Mouse (Mus musculus): ENCODE measurements around the gene Atp6v0a2. TPM values are rescaled to one million over a fixed set of nuclear protein-coding genes. Genes with fewer than 3 reads are reported as not detected.
"Not testable (repeated sequence)": the region's sequence is repeated elsewhere in the genome, so short reads cannot be mapped to it uniquely, and the experiment has no call there.

The Atp6v0a2 gene
- total and polyA plus RNA-seq, 2 experiments from 2014 or later, result 25.9 to 28.3 TPM

- no peak overlapping the region for H3K9ac ChIP-seq (replicated peaks; ENCODE audit: low read length)
- no peak for ATAC-seq
- no peak overlapping the region for H3K4me3 ChIP-seq (ENCODE audit: low read length)
- WGBS, result 72% methylated on average over 15 of the region's 15 CpGs
- no peaks in the 10 kb centered on the region for H3K27me3 ChIP-seq (ENCODE audit: insufficient read depth, low read length)
- no peaks in the 10 kb centered on the region for H3K4me1 ChIP-seq (ENCODE audit: insufficient read depth, low read length)
- H3K36me3 ChIP-seq (ENCODE audit: insufficient read depth, low read length), result 0 out of 2 replicates have a peak, but pooled peaks cover 5% of the 10 kb centered on the region
- no peak overlapping the region for H3K27ac ChIP-seq
- DNase-seq (ENCODE audit: low spot score), result peak; percentile 10
- no peak overlapping the region for H3K4me2 ChIP-seq (ENCODE audit: low read depth, low read length)
- TF ChIP-seq CTCF (IDR thresholded peaks at IDR 0.05; ENCODE audit: low read depth), result no peak
- no peaks in the 10 kb centered on the region for H3K9me3 ChIP-seq (ENCODE audit: low read length)
Observed at GRCm38 (mm10) chr5:124622890-124623289, 5.5 kb upstream of the Atp6v0a2 start.

DNA sequence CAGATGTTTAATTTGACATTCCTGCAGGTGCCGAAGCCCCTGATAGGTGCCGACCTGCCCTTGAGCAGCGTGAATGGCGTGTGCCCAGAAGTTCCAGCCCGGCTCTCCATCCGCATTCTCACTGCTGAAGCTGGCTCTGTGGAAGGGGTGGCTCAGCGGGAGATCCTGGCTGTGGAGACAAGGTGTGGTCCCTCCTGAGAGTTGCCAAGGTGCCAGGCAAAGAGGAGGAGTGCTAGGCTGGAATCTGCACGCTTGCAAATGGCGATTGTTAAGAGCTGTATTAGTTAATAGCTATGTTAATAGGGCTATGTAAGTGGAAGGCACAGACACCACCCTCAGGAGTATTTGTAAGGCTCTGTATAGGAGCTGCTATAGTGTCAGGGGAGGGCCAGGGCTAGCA lies 4.1 kb upstream of the Atp6v0a2 start:
- H3K4me1 ChIP-seq (ENCODE audit: insufficient read depth, low read length), result 0 out of 2 replicates have a peak, but pooled peaks cover 3% of the 10 kb centered on the region
- no peaks in the 10 kb centered on the region for H3K36me3 ChIP-seq (ENCODE audit: insufficient read depth, low read length)
- DNase-seq (ENCODE audit: low spot score), result no peak
- no peak overlapping the region for H3K4me3 ChIP-seq (ENCODE audit: low read length)
- H3K9me3 ChIP-seq (ENCODE audit: low read length), result no peaks in the 10 kb centered on the region
- no peak overlapping the region for H3K27ac ChIP-seq
- WGBS, result 89% methylated on average over 9 of the region's 9 CpGs
- no peak for ATAC-seq
- no peak for TF ChIP-seq CTCF (IDR thresholded peaks at IDR 0.05; ENCODE audit: low read depth)
- no peak overlapping the region for H3K4me2 ChIP-seq (ENCODE audit: low read depth, low read length)
- no peak overlapping the region for H3K9ac ChIP-seq (replicated peaks; ENCODE audit: low read length)
- no peaks in the 10 kb centered on the region for H3K27me3 ChIP-seq (ENCODE audit: insufficient read depth, low read length)

- ATAC-seq, result no peak
- no peaks in the 10 kb centered on the region for H3K9me3 ChIP-seq (ENCODE audit: low read length)
- H3K36me3 ChIP-seq (ENCODE audit: insufficient read depth, low read length), result peaks cover 6% of the 10 kb centered on the region; the same call in 1 of the 2 replicates
- H3K4me2 ChIP-seq (ENCODE audit: low read depth, low read length), result peak overlapping the region; percentile 94
- no peak for TF ChIP-seq CTCF (IDR thresholded peaks at IDR 0.05; ENCODE audit: low read depth)
- peaks cover 11% of the 10 kb centered on the region for H3K4me1 ChIP-seq (ENCODE audit: insufficient read depth, low read length)
- peak overlapping the region; percentile 73; the same call in 1 of the 2 replicates for H3K27ac ChIP-seq
- no peak for DNase-seq (ENCODE audit: low spot score)
- H3K27me3 ChIP-seq (ENCODE audit: insufficient read depth, low read length), result no peaks in the 10 kb centered on the region
- peak overlapping the region; percentile 65 for H3K9ac ChIP-seq (replicated peaks; ENCODE audit: low read length)
- peak overlapping the region; percentile 63 for H3K4me3 ChIP-seq (ENCODE audit: low read length)
- WGBS, result 26% methylated on average over 11 of the region's 11 CpGs
Observed at GRCm38 (mm10) chr5:124629641-124630040, 1.3 kb downstream of the Atp6v0a2 start.

- H3K36me3 ChIP-seq (ENCODE audit: insufficient read depth, low read length), result peaks cover 18% of the 10 kb centered on the region
- no peaks in the 10 kb centered on the region for H3K9me3 ChIP-seq (ENCODE audit: low read length)
- no peak overlapping the region for H3K27ac ChIP-seq
- WGBS, result 85% methylated on average over 11 of the region's 11 CpGs
- DNase-seq (ENCODE audit: low spot score), result no peak
- H3K27me3 ChIP-seq (ENCODE audit: insufficient read depth, low read length), result no peaks in the 10 kb centered on the region
- H3K4me1 ChIP-seq (ENCODE audit: insufficient read depth, low read length), result peaks cover 11% of the 10 kb centered on the region
- ATAC-seq, result no peak
- H3K4me2 ChIP-seq (ENCODE audit: low read depth, low read length), result no peak overlapping the region
- no peak for TF ChIP-seq CTCF (IDR thresholded peaks at IDR 0.05; ENCODE audit: low read depth)
- H3K9ac ChIP-seq (replicated peaks; ENCODE audit: low read length), result no peak overlapping the region
- no peak overlapping the region for H3K4me3 ChIP-seq (ENCODE audit: low read length)
Observed at GRCm38 (mm10) chr5:124631685-124632084, 3.3 kb downstream of the Atp6v0a2 start.

GRCm38 (mm10) chr5:124632461-124632860 lies 4.1 kb downstream of the Atp6v0a2 start:
- TF ChIP-seq CTCF (IDR thresholded peaks at IDR 0.05; ENCODE audit: low read depth), result no peak
- no peak overlapping the region for H3K4me3 ChIP-seq (ENCODE audit: low read length)
- peaks cover 26% of the 10 kb centered on the region for H3K36me3 ChIP-seq (ENCODE audit: insufficient read depth, low read length)
- 70% methylated on average over 5 of the region's 5 CpGs for WGBS
- peaks cover 11% of the 10 kb centered on the region for H3K4me1 ChIP-seq (ENCODE audit: insufficient read depth, low read length)
- no peak for DNase-seq (ENCODE audit: low spot score)
- ATAC-seq, result no peak
- H3K27ac ChIP-seq, result no peak overlapping the region
- H3K4me2 ChIP-seq (ENCODE audit: low read depth, low read length), result no peak overlapping the region
- H3K9me3 ChIP-seq (ENCODE audit: low read length), result no peaks in the 10 kb centered on the region
- no peak overlapping the region for H3K9ac ChIP-seq (replicated peaks; ENCODE audit: low read length)
- no peaks in the 10 kb centered on the region for H3K27me3 ChIP-seq (ENCODE audit: insufficient read depth, low read length)

- Histone ChIP-seq H3K4me1 (ENCODE audit: insufficient read depth, low read length) (peaks cover 9% of the 10 kb centered on the region), H3K36me3 (ENCODE audit: insufficient read depth, low read length) (peaks cover 35% of the 10 kb centered on the region), H3K27ac (no peak overlapping the region), H3K9me3 (ENCODE audit: low read length) (no peaks in the 10 kb centered on the region), H3K27me3 (ENCODE audit: insufficient read depth, low read length) (no peaks in the 10 kb centered on the region), H3K4me3 (ENCODE audit: low read length) (no peak overlapping the region), H3K4me2 (ENCODE audit: low read depth, low read length) (no peak overlapping the region), H3K9ac (replicated peaks; ENCODE audit: low read length) (no peak overlapping the region)
- 92% methylated on average over 2 of the region's 2 CpGs for WGBS
- DNase-seq (ENCODE audit: low spot score), result no peak
- no peak for TF ChIP-seq CTCF (IDR thresholded peaks at IDR 0.05; ENCODE audit: low read depth)
- no peak for ATAC-seq
Observed at GRCm38 (mm10) chr5:124633425-124633824, 5.0 kb downstream of the Atp6v0a2 start.

- ATAC-seq (0 out of 2 replicates have a peak, but pooled peaks have one; percentile 38), DNase-seq (ENCODE audit: low spot score) (peak; percentile 60)
- H3K9ac ChIP-seq (replicated peaks; ENCODE audit: low read length); H3K4me3 ChIP-seq (ENCODE audit: low read length); H3K4me1 ChIP-seq (ENCODE audit: insufficient read depth, low read length); H3K9me3 ChIP-seq (ENCODE audit: low read length); H3K27me3 ChIP-seq (ENCODE audit: insufficient read depth, low read length); H3K4me2 ChIP-seq (ENCODE audit: low read depth, low read length); H3K27ac ChIP-seq: not testable (repeated sequence)
- TF ChIP-seq CTCF (IDR thresholded peaks at IDR 0.05; ENCODE audit: low read depth), result peak; percentile 63
- H3K36me3 ChIP-seq (ENCODE audit: insufficient read depth, low read length), result peaks cover 50% of the 10 kb centered on the region
- 80% methylated on average over 4 of the region's 4 CpGs for WGBS
Observed at GRCm38 (mm10) chr5:124635068-124635467, 6.7 kb downstream of the Atp6v0a2 start.

Measured in hindbrain, postnatal 0 days (tissue).